Mouse (Mus musculus) midbrain, embryonic 11.5 days (tissue): ENCODE measurements around the gene Enthd1. TPM values are rescaled to one million over a fixed set of nuclear protein-coding genes. Genes with fewer than 3 reads are reported as not detected.

Experiments used
- ATAC-seq: fragments of 200-750 bp; cut with Nextera tagmentation; 2 replicates; pipeline ENCODE4 v1.8.0; 2017; ENCODE audit warnings: moderate TSS enrichment, moderate library complexity; ENCODE audit not compliant: low FRiP score
- DNase-seq: peaks from one replicate; pipeline ENCODE4 v3.0.0; 2015; ENCODE audit warnings: low spot score; ENCODE audit errors: missing footprints
- H3K27ac ChIP-seq: fragments of 300-500 bp; sonication (generic); 2 replicates; pipeline ENCODE4 v1.5.1; 2014; ENCODE audit warnings: low read depth, low read length
- H3K27me3 ChIP-seq: fragments of 300-500 bp; sonication (generic); 2 replicates; pipeline ENCODE4 v1.6.1; 2014; ENCODE audit warnings: mild to moderate bottlenecking, low read length, moderate library complexity, mixed read lengths; ENCODE audit not compliant: control insufficient read depth, insufficient read depth
- H3K36me3 ChIP-seq: fragments of 300-500 bp; sonication (generic); 2 replicates; pipeline ENCODE4 v1.6.1; 2014; ENCODE audit warnings: mild to moderate bottlenecking, low read length, moderate library complexity, mixed read lengths; ENCODE audit not compliant: control insufficient read depth, insufficient read depth
- H3K4me1 ChIP-seq: fragments of 300-500 bp; sonication (generic); 2 replicates; pipeline ENCODE4 v1.6.1; 2014; ENCODE audit warnings: low read length; ENCODE audit not compliant: control insufficient read depth, insufficient read depth
- H3K4me2 ChIP-seq: fragments of 300-500 bp; sonication (generic); 2 replicates; pipeline ENCODE4 v1.6.1; 2014; ENCODE audit warnings: mild to moderate bottlenecking, moderate library complexity
- H3K4me3 ChIP-seq: fragments of 300-500 bp; sonication (generic); 2 replicates; pipeline ENCODE4 v1.5.1; 2014; ENCODE audit warnings: low read depth, low read length
- H3K9ac ChIP-seq: fragments of 300-500 bp; sonication (generic); 2 replicates; pipeline ENCODE4 v1.6.1; 2014; ENCODE audit warnings: low read length
- H3K9me3 ChIP-seq: fragments of 300-500 bp; sonication (generic); 2 replicates; pipeline ENCODE4 v1.6.1; 2016; ENCODE audit warnings: low read length; ENCODE audit not compliant: control insufficient read depth
- WGBS: fragments of 180-500 bp; shearing (Covaris S2); extraction: QIAGEN DNeasy Blood & Tissue Kit; methylation state at CpG from one replicate; pipeline ENCODE4 v1.1.7; 2014; 5-methylcytosine and 5-hydroxymethylcytosine counted together
- polyA plus RNA-seq: library from polyadenylated mRNA; unstranded; fragments of >200 nt; fragmentation: Nextera tagmentation; extraction: Ambion mirVana; gene quantifications from 2 replicates; pipeline ENCODE4 v1.2.1, GENCODE M21; 2014

Enthd1 gene
- polyA plus RNA-seq, result not detected in 2 replicates

GRCm38 (mm10) chr15:80565106-80565665, at the start of gene Enthd1:
Enthd1 (minus strand) TSS chr15:80565156.
- no peak within 1 kb of the TSS for H3K4me2 ChIP-seq
- ATAC-seq, result no peak
- H3K36me3 ChIP-seq, result no peaks in the 10 kb centered on the region
- no peak for DNase-seq
- H3K9me3 ChIP-seq, result no peaks in the 10 kb centered on the region
- H3K4me1 ChIP-seq, result no peaks in the 10 kb centered on the region
- H3K4me3 ChIP-seq, result no peak within 1 kb of the TSS
- 78% methylated on average over 19 of the region's 19 CpGs for WGBS
- no peaks in the 10 kb centered on the region for H3K27me3 ChIP-seq
- no peak within 1 kb of the TSS for H3K9ac ChIP-seq
- no peak within 1 kb of the TSS for H3K27ac ChIP-seq

GRCm38 (mm10) chr15:80613904-80614303, 48.9 kb upstream of the Enthd1 start:
- Histone ChIP-seq H3K9ac (no peak overlapping the region), H3K36me3 (no peaks in the 10 kb centered on the region), H3K4me2 (no peak overlapping the region), H3K27ac (no peak overlapping the region), H3K4me1 (no peaks in the 10 kb centered on the region; the same call in 1 of the 2 replicates), H3K4me3 (no peak overlapping the region), H3K27me3 (peaks cover 2% of the 10 kb centered on the region; the same call in 1 of the 2 replicates), H3K9me3 (no peaks in the 10 kb centered on the region)
- no peak for DNase-seq
- WGBS, result 82% methylated on average over 5 of the region's 5 CpGs
- no peak for ATAC-seq

- ATAC-seq, result no peak
- no peak overlapping the region for H3K27ac ChIP-seq
- H3K4me1 ChIP-seq, result no peaks in the 10 kb centered on the region; the same call in 1 of the 2 replicates
- H3K9me3 ChIP-seq, result no peaks in the 10 kb centered on the region
- no peak overlapping the region for H3K9ac ChIP-seq
- no peak overlapping the region for H3K4me3 ChIP-seq
- 88% methylated on average over 5 of the region's 5 CpGs for WGBS
- 0 out of 2 replicates have a peak, but pooled peaks cover 2% of the 10 kb centered on the region for H3K27me3 ChIP-seq
- H3K4me2 ChIP-seq, result no peak overlapping the region
- H3K36me3 ChIP-seq, result no peaks in the 10 kb centered on the region
- DNase-seq, result no peak
These were observed 46.5 kb upstream of the Enthd1 start for GRCm38 (mm10) chr15:80611478-80611877.

GRCm38 (mm10) chr15:80610335-80610734, 45.4 kb upstream of the Enthd1 start:
- Histone ChIP-seq H3K27me3 (no peaks in the 10 kb centered on the region), H3K27ac (no peak overlapping the region), H3K4me3 (no peak overlapping the region), H3K4me1 (no peaks in the 10 kb centered on the region; the same call in 1 of the 2 replicates), H3K9me3 (no peaks in the 10 kb centered on the region), H3K4me2 (no peak overlapping the region), H3K36me3 (no peaks in the 10 kb centered on the region), H3K9ac (no peak overlapping the region)
- 81% methylated on average over 2 of the region's 2 CpGs for WGBS
- no peak for ATAC-seq
- DNase-seq, result no peak

- ATAC-seq, result no peak
These were observed 43.0 kb upstream of the Enthd1 start for GRCm38 (mm10) chr15:80607970-80608369.

GRCm38 (mm10) chr15:80604026-80604425, 39.1 kb upstream of the Enthd1 start:
- Histone ChIP-seq H3K27ac (no peak overlapping the region), H3K4me1 (peaks cover 1% of the 10 kb centered on the region; the same call in 1 of the 2 replicates), H3K4me3 (no peak overlapping the region), H3K9ac (no peak overlapping the region), H3K36me3 (no peaks in the 10 kb centered on the region), H3K9me3 (no peaks in the 10 kb centered on the region), H3K27me3 (no peaks in the 10 kb centered on the region), H3K4me2 (no peak overlapping the region)
- no peak for DNase-seq
- WGBS, result 87% methylated on average over 6 of the region's 6 CpGs
- no peak for ATAC-seq

More at GRCm38 (mm10) chr15:80607970-80608369, 43.0 kb upstream of the Enthd1 start:
- Histone ChIP-seq H3K4me3 (no peak overlapping the region), H3K27ac (no peak overlapping the region), H3K9me3 (no peaks in the 10 kb centered on the region), H3K9ac (no peak overlapping the region), H3K36me3 (no peaks in the 10 kb centered on the region), H3K27me3 (no peaks in the 10 kb centered on the region), H3K4me2 (no peak overlapping the region), H3K4me1 (no peaks in the 10 kb centered on the region)
- WGBS, result 87% methylated on average over 3 of the region's 3 CpGs
- no peak for DNase-seq

- peaks cover 2% of the 10 kb centered on the region; the same call in 1 of the 2 replicates for H3K4me1 ChIP-seq
- H3K4me3 ChIP-seq, result no peak overlapping the region
- no peaks in the 10 kb centered on the region for H3K27me3 ChIP-seq
- DNase-seq (no peak), ATAC-seq (no peak)
- WGBS, result 54% methylated on average over 7 of the region's 7 CpGs
- no peak overlapping the region for H3K4me2 ChIP-seq
- no peaks in the 10 kb centered on the region for H3K9me3 ChIP-seq
- no peak overlapping the region for H3K27ac ChIP-seq
- no peak overlapping the region for H3K9ac ChIP-seq
- H3K36me3 ChIP-seq, result no peaks in the 10 kb centered on the region
These were observed 37.5 kb upstream of the Enthd1 start for GRCm38 (mm10) chr15:80602487-80602886.

GRCm38 (mm10) chr15:80601456-80601855, 36.5 kb upstream of the Enthd1 start:
- Histone ChIP-seq H3K4me2 (no peak overlapping the region), H3K4me3 (no peak overlapping the region), H3K9me3 (no peaks in the 10 kb centered on the region), H3K27me3 (no peaks in the 10 kb centered on the region), H3K36me3 (no peaks in the 10 kb centered on the region), H3K9ac (no peak overlapping the region), H3K27ac (no peak overlapping the region), H3K4me1 (peaks cover 2% of the 10 kb centered on the region; the same call in 1 of the 2 replicates)
- DNase-seq, result no peak
- WGBS, result 65% methylated on average over 7 of the region's 7 CpGs
- ATAC-seq, result no peak

- DNase-seq, result no peak
- H3K36me3 ChIP-seq, result no peaks in the 10 kb centered on the region
- no peak overlapping the region for H3K4me2 ChIP-seq
- WGBS, result 90% methylated on average over 4 of the region's 4 CpGs
- H3K9me3 ChIP-seq, result no peaks in the 10 kb centered on the region
- no peak overlapping the region for H3K4me3 ChIP-seq
- H3K9ac ChIP-seq, result no peak overlapping the region
- ATAC-seq, result no peak
- H3K4me1 ChIP-seq, result peaks cover 2% of the 10 kb centered on the region; the same call in 1 of the 2 replicates
- H3K27me3 ChIP-seq, result no peaks in the 10 kb centered on the region
- H3K27ac ChIP-seq, result no peak overlapping the region
These were observed 34.9 kb upstream of the Enthd1 start for GRCm38 (mm10) chr15:80599843-80600242.
